Mouse (Mus musculus): ENCODE results near the gene Lin52. TPM values are rescaled to one million over a fixed set of nuclear protein-coding genes. Genes with fewer than 3 reads are reported as not detected.

Lin52 gene
- 18.0 and 18.2 TPM in 2 replicates for polyA plus RNA-seq (2014; fragmentation: Nextera tagmentation; extraction: Ambion mirVana)

DNA sequence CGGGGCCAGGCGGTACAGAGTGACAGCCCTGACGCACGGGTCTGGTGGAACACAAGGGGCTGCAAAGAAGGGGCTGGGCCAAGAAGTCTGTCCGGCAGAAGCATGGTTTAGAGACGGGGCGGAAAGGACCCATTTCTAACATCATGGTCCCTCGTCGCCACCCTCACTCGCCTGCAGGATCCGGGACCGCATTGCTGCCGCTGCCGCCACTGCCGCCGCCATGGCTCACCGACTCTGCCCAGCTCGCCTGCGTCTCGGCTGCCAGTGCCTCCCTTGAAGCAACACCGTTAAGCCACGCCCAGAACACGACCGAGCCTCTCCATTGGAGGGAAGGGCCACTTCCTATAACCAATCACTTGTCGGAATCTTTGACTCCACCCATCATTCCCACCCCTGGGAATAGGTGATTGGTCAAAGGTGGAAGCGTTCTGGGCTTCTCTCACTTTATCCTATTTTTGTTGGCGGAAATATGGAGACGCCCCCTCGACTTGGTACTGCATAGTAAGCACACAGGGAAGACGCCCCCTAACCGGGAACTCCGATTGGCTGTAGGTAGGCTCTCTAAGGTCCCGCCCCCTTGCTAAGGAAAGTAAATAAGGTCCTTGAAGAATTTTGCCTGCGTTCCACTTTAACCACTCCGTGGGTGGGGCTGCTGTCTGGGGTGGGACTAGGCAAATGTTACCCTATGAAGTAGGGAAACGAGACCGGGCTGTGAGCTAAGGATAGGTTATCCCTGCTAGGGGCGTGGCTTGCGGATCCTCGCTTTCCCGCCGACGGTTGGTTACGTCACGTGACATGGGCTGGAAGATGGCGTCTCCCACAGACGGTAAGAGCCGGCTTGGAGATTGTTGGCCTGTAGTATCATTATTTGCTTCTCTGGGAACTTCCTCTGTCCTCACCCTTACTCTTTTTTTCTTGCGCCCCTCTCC is at the start of gene Lin52, which contains the start of gene Aldh6a1:
Lin52 (plus strand) TSS at position 705 of the 929 bp plus-strand sequence.
Aldh6a1 (minus strand) TSS at position 287 of the 929 bp plus-strand sequence.
- Histone ChIP-seq H3K36me3 (ENCODE audit: control insufficient read depth, insufficient read depth, low read length) (no peaks in the 10 kb centered on the region), H3K27ac (ENCODE audit: low read depth) (peak within 1 kb of the TSS; percentile 57), H3K4me1 (replicated peaks; ENCODE audit: control insufficient read depth, insufficient read depth, low read length) (peaks cover 12% of the 10 kb centered on the region), H3K9me3 (ENCODE audit: control insufficient read depth, low read length) (no peaks in the 10 kb centered on the region), H3K9ac (ENCODE audit: low read length) (peak within 1 kb of the TSS; percentile 66), H3K27me3 (replicated peaks; ENCODE audit: control insufficient read depth, insufficient read depth, low read length) (no peaks in the 10 kb centered on the region), H3K4me2 (ENCODE audit: low read length) (peak within 1 kb of the TSS; percentile 99), H3K4me3 (ENCODE audit: low read depth, low read length) (peak within 1 kb of the TSS; percentile 95)
- DNase-seq (ENCODE audit: low spot score) (peak; percentile 94), ATAC-seq (replicated peaks; ENCODE audit: low FRiP score, low TSS enrichment, low read depth) (peak; percentile 100)
- WGBS, result under 1% methylated on average over 49 of the region's 49 CpGs

DNA sequence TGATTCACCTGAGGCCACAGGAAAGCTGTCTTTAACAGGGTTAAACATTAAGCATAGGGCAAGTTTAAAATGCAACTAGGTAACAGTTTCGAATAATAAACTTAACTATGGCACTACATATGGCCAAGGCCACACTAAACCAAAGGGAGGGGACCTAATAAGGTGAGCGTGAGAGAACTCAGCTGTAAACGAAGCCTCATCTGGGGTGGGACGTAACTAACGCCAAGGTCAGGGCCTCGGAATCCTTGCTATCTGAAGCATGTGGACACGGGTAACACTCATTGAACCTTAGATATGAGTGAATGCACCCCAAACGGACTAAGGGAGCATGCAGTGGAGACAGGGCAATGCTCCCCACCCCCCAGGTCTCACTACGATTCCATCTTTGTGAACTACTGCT is 48.3 kb upstream of the Lin52 start:
- Histone ChIP-seq H3K9ac (ENCODE audit: low read length) (peak overlapping the region; percentile 10; the same call in 1 of the 2 replicates), H3K4me3 (ENCODE audit: low read depth, low read length) (no peak overlapping the region), H3K27ac (ENCODE audit: low read depth) (peak overlapping the region; percentile 22; the same call in 1 of the 2 replicates), H3K9me3 (ENCODE audit: control insufficient read depth, low read length) (no peaks in the 10 kb centered on the region), H3K27me3 (replicated peaks; ENCODE audit: control insufficient read depth, insufficient read depth, low read length) (no peaks in the 10 kb centered on the region), H3K4me2 (ENCODE audit: low read length) (no peak overlapping the region), H3K36me3 (ENCODE audit: control insufficient read depth, insufficient read depth, low read length) (no peaks in the 10 kb centered on the region), H3K4me1 (replicated peaks; ENCODE audit: control insufficient read depth, insufficient read depth, low read length) (0 out of 2 replicates have a peak, but pooled peaks cover 7% of the 10 kb centered on the region)
- no peak for ATAC-seq (replicated peaks; ENCODE audit: low FRiP score, low TSS enrichment, low read depth)
- DNase-seq (ENCODE audit: low spot score), result peak; percentile 57
- WGBS, result 52% methylated on average over 9 of the region's 9 CpGs

DNA sequence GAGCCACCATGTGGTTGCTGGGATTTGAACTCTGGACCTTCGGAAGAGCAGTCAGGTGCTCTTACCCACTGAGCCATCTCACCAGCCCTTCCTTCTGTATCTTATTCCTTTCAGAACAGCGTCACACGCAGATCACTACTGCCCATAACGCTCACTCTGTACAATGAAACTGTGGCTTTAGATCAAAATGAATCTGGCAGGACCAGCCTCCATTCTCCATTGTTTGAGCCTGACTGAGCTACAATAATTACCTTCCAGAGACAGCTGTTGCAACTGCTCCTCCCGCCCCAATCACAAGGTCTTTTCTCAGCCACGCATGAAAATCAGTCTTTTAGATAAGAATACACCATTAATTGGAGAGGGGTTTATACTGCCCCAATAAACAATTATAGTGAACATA is 46.7 kb upstream of the Lin52 start:
- ATAC-seq (replicated peaks; ENCODE audit: low FRiP score, low TSS enrichment, low read depth) (no peak), DNase-seq (ENCODE audit: low spot score) (no peak)
- H3K27ac ChIP-seq (ENCODE audit: low read depth), result no peak overlapping the region
- H3K27me3 ChIP-seq (replicated peaks; ENCODE audit: control insufficient read depth, insufficient read depth, low read length), result no peaks in the 10 kb centered on the region
- H3K9ac ChIP-seq (ENCODE audit: low read length), result no peak overlapping the region
- WGBS, result 82% methylated on average over 6 of the region's 6 CpGs
- H3K4me1 ChIP-seq (replicated peaks; ENCODE audit: control insufficient read depth, insufficient read depth, low read length), result peaks cover 5% of the 10 kb centered on the region; the same call in 1 of the 2 replicates
- no peak overlapping the region for H3K4me3 ChIP-seq (ENCODE audit: low read depth, low read length)
- no peaks in the 10 kb centered on the region for H3K9me3 ChIP-seq (ENCODE audit: control insufficient read depth, low read length)
- no peak overlapping the region for H3K4me2 ChIP-seq (ENCODE audit: low read length)
- H3K36me3 ChIP-seq (ENCODE audit: control insufficient read depth, insufficient read depth, low read length), result no peaks in the 10 kb centered on the region

DNA sequence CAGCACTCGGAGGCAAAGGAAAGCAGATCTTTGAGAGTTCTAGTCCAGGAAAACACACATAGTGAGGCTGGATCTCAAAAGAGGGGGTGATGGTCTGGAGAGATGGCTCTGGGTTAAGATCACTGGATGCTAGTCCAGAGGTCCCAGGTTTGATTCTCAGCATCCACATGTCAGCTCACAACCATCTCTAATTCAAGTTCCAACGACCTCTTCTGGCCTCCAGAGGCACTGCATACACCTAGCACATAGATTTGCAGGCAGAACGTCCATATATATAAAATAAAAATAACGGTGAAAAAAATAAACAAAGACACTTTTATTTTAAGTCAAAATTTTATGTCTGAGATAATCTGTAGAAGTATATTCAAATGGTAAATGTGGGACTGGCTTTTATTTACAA is 44.0 kb upstream of the Lin52 start:
- H3K9ac ChIP-seq (ENCODE audit: low read length), result no peak overlapping the region
- H3K9me3 ChIP-seq (ENCODE audit: control insufficient read depth, low read length), result no peaks in the 10 kb centered on the region
- no peak overlapping the region for H3K4me2 ChIP-seq (ENCODE audit: low read length)
- no peaks in the 10 kb centered on the region for H3K27me3 ChIP-seq (replicated peaks; ENCODE audit: control insufficient read depth, insufficient read depth, low read length)
- WGBS, result 58% methylated on average over 4 of the region's 4 CpGs
- DNase-seq (ENCODE audit: low spot score) (no peak), ATAC-seq (replicated peaks; ENCODE audit: low FRiP score, low TSS enrichment, low read depth) (no peak)
- H3K4me1 ChIP-seq (replicated peaks; ENCODE audit: control insufficient read depth, insufficient read depth, low read length), result peaks cover 5% of the 10 kb centered on the region; the same call in 1 of the 2 replicates
- no peak overlapping the region for H3K4me3 ChIP-seq (ENCODE audit: low read depth, low read length)
- no peaks in the 10 kb centered on the region for H3K36me3 ChIP-seq (ENCODE audit: control insufficient read depth, insufficient read depth, low read length)
- no peak overlapping the region for H3K27ac ChIP-seq (ENCODE audit: low read depth)

DNA sequence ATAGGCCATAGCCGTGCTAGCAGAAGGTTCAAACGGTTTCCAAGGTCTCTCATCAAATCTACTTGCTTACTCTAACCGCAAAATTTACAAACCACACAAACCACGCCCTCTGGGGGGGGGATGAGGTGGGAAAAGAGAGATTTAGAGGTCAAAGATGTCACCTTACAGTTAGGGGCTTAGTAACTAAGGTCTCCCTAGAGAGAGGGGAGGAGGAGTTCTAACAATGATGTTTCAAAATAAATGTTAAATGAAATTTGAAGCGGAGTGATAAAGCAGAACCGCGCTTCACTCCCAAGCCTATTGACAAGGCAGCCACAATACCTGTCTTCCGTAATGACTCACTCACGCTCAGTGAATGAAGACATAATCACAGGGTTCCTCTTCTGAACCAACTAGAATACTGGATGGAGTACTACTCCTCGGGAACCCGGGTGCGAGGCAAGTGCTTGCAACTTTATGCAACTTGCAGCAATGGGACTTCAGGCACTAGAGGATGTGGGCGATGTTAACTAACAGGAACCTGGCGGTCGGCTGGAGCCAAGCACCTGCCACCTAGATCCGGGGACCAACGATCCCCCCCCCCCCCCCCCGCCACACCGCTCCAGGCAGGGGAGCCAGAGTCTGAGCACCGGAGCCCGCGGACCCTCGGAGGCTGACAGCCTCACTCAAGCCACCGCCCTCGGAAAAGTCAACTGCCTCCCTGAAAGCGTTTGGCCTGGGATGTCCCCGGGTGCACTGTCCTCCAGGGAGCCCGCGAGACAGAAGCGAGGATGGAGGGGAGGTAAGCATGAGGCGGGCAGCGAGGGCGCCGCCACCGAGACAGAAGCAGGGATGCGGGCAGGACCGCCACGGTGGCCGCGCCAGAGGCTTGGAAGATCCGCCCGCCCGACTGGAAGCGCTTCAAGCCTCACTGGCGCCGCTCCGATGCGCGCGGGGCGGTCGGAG is 43.1 kb upstream of the Lin52 start:
- Histone ChIP-seq H3K36me3 (ENCODE audit: control insufficient read depth, insufficient read depth, low read length) (no peaks in the 10 kb centered on the region), H3K4me1 (replicated peaks; ENCODE audit: control insufficient read depth, insufficient read depth, low read length) (peaks cover 5% of the 10 kb centered on the region; the same call in 1 of the 2 replicates), H3K4me3 (ENCODE audit: low read depth, low read length) (peak overlapping the region; percentile 66), H3K27ac (ENCODE audit: low read depth) (peak overlapping the region; percentile 59), H3K4me2 (ENCODE audit: low read length) (peak overlapping the region; percentile 65), H3K9ac (ENCODE audit: low read length) (peak overlapping the region; percentile 67), H3K9me3 (ENCODE audit: control insufficient read depth, low read length) (no peaks in the 10 kb centered on the region), H3K27me3 (replicated peaks; ENCODE audit: control insufficient read depth, insufficient read depth, low read length) (no peaks in the 10 kb centered on the region)
- ATAC-seq (replicated peaks; ENCODE audit: low FRiP score, low TSS enrichment, low read depth) (peak; percentile 63), DNase-seq (ENCODE audit: low spot score) (no peak)
- 2% methylated on average over 52 of the region's 52 CpGs for WGBS

DNA sequence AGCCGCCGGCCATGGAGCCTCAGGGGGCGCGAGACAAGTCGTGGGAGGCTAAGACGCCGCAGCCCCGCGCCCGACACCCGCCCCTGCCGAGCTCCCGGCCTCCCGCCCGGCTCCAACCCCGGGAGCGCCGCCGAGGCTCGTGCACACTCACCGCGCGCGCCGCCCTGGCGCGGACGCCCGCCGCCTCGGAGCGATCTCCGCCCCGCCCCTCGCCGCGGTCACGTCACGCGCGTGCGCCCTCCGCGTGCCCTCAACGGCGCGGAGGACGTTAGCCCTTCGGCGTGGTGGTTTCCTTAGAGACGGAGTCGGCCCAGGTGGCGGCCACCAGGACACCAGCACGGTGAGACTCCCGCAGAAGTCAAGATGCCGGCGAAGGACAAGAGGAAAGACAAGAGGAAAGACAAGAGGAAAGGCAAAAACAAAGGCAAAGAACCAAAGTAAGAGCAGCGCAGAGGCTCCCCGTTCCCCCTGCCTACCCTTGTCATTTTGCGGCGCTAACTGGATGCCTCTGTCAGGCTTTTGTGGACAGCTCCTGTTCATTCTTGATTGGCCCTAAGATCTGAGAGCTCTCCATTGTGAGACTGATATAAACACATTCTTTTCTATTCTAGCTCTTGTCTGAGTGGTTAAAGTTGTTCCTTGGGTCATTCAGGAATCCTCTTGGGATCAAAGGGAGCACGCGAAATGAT is 42.3 kb upstream of the Lin52 start, which contains the start of the genes Entpd5 and Bbof1:
Entpd5 (minus strand) TSS at position 211 of the 689 bp plus-strand sequence.
Bbof1 (plus strand) TSS at position 253 of the 689 bp plus-strand sequence.
- ATAC-seq (replicated peaks; ENCODE audit: low FRiP score, low TSS enrichment, low read depth) (peak; percentile 90), DNase-seq (ENCODE audit: low spot score) (peak; percentile 94)
- Histone ChIP-seq H3K9me3 (ENCODE audit: control insufficient read depth, low read length) (no peaks in the 10 kb centered on the region), H3K4me1 (replicated peaks; ENCODE audit: control insufficient read depth, insufficient read depth, low read length) (peaks cover 5% of the 10 kb centered on the region; the same call in 1 of the 2 replicates), H3K27me3 (replicated peaks; ENCODE audit: control insufficient read depth, insufficient read depth, low read length) (no peaks in the 10 kb centered on the region), H3K27ac (ENCODE audit: low read depth) (peak within 1 kb of the TSS; percentile 59), H3K4me2 (ENCODE audit: low read length) (peak within 1 kb of the TSS; percentile 65), H3K9ac (ENCODE audit: low read length) (peak within 1 kb of the TSS; percentile 67), H3K4me3 (ENCODE audit: low read depth, low read length) (peak within 1 kb of the TSS; percentile 66), H3K36me3 (ENCODE audit: control insufficient read depth, insufficient read depth, low read length) (no peaks in the 10 kb centered on the region)
- 1% methylated on average over 61 of the region's 63 CpGs for WGBS

DNA sequence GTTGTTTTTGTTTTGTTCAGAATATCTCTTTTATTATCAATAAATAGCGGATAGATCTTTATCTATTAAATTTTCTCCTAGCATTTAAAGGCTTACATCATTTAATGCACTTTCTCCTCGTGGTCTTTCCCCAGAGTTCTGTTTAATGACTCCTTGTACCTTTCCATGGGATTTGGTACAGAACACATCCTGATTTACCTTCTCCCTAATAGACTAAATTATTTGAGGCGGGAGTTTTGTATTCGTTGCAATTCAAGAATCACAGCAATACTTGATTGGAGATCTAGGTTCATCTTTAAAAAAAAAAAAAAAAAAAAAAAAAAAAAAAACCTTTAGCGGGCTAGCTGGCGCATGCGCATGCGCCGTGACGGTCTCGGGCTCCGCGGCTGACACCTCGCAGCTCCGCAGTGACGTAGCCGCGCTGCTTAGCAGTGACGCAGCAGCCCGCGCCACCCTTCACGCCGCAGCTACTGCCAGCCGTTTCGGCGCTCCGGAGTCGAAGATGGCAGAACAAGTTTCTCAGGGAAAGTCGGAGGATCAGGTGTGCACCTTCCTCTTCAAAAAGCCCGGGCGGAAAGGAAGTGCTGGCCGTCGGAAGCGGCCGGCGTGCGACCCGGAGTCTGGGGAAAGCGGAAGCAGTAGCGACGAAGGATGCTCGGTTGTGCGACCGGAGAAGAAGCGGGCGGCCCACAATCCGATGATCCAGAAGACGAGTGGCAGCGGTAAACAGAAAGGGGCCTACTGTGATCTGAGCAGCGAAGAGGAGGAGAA is 34.2 kb upstream of the Lin52 start, which contains the start of gene Rnf113a2:
Rnf113a2 (plus strand) TSS at position 363 of the 771 bp plus-strand sequence.
- H3K9ac ChIP-seq (ENCODE audit: low read length), result peak within 1 kb of the TSS; percentile 68
- H3K4me1 ChIP-seq (replicated peaks; ENCODE audit: control insufficient read depth, insufficient read depth, low read length), result 0 out of 2 replicates have a peak, but pooled peaks cover 3% of the 10 kb centered on the region
- 3% methylated on average over 50 of the region's 50 CpGs for WGBS
- no peaks in the 10 kb centered on the region for H3K36me3 ChIP-seq (ENCODE audit: control insufficient read depth, insufficient read depth, low read length)
- H3K27me3 ChIP-seq (replicated peaks; ENCODE audit: control insufficient read depth, insufficient read depth, low read length), result no peaks in the 10 kb centered on the region
- peak within 1 kb of the TSS; percentile 80 for H3K4me2 ChIP-seq (ENCODE audit: low read length)
- H3K9me3 ChIP-seq (ENCODE audit: control insufficient read depth, low read length), result peaks cover 2% of the 10 kb centered on the region; the same call in 1 of the 2 replicates
- peak within 1 kb of the TSS; percentile 59 for H3K4me3 ChIP-seq (ENCODE audit: low read depth, low read length)
- ATAC-seq (replicated peaks; ENCODE audit: low FRiP score, low TSS enrichment, low read depth), result peak; percentile 89; the same call in 1 of the 2 replicates
- peak; percentile 90 for DNase-seq (ENCODE audit: low spot score)
- peak within 1 kb of the TSS; percentile 59 for H3K27ac ChIP-seq (ENCODE audit: low read depth)
